Mouse (Mus musculus): ENCODE data around the gene Nptxr. TPM values are rescaled to one million over a fixed set of nuclear protein-coding genes. Genes with fewer than 3 reads are reported as not detected.
A peak's percentile ranks its signal among the peaks of the same experiment; 100 is the strongest.

Nptxr gene
- polyA plus RNA-seq, 1 experiment, result 8.0 TPM

- Histone ChIP-seq H3K36me3 (ENCODE audit: control insufficient read depth, insufficient read depth, low read length, poor library complexity, severe bottlenecking) (no peaks in the 10 kb centered on the region; the same call in 1 of the 2 replicates), H3K4me1 (ENCODE audit: control insufficient read depth, insufficient read depth, low read length) (no peaks in the 10 kb centered on the region), H3K27ac (ENCODE audit: insufficient read depth, low read length) (no peak overlapping the region), H3K9ac (ENCODE audit: low read depth, poor library complexity, severe bottlenecking) (peak overlapping the region; percentile 2), H3K27me3 (ENCODE audit: control insufficient read depth, insufficient read depth, low read length, poor library complexity, severe bottlenecking) (no peaks in the 10 kb centered on the region), H3K4me3 (ENCODE audit: low read depth, low read length) (no peak overlapping the region), H3K9me3 (replicated peaks; ENCODE audit: control insufficient read depth, insufficient read depth, low read length, poor library complexity, severe bottlenecking) (no peaks in the 10 kb centered on the region)
- no peak for TF ChIP-seq POLR2A (IDR thresholded peaks at IDR 0.05; ENCODE audit: insufficient read depth, low read length)
- TF ChIP-seq EP300 (IDR thresholded peaks at IDR 0.05; ENCODE audit: insufficient read depth, low read depth, low read length), result no peak
- no peak for TF ChIP-seq CTCF (IDR thresholded peaks at IDR 0.05; ENCODE audit: low read depth, low read length)
Observed at GRCm38 (mm10) chr15:79834881-79835260, 30.3 kb upstream of the Nptxr start.

DNA sequence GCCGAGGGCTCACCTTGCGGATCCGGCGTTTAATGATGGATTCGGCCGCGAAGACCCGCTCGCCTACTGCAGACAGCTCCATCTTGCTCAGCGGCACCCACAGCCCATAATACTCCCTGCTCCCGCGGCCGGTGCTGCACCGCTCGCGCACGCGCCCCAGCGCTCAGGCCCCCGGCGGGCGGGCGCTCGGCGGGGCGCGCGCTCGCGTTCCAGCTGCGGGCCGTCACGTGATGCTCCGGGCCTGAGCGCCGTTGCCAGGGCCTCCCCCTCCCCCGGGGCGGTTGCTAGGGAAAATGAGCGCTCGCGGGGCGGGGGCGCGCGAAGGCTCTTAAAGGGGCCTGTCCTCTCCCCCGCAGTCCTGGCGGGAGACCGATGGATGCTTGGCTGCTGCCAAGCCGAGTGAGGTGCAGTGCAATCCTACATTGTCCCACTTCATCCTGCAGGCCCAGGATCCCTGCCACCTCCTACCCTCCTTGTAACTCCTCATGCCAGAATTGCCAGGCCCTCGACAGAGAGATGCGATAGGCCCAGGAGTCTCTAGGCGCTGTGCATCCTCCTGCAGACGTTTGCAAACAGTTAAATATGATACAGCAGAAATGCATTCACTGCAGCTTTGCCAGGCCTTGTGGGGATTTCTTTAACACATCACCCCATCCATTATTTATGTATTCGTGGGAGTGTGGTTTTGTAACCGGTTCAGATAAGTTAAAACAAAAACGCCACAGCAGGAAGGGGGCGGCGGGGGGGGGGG is 29.7 kb upstream of the Nptxr start, which contains the start of the genes Npcd and Cbx6:
TSS of gene Npcd (minus strand) at position 108 of the 751 bp plus-strand sequence.
TSS of gene Cbx6 (minus strand) at position 559 of the 751 bp plus-strand sequence.
- Histone ChIP-seq H3K36me3 (ENCODE audit: control insufficient read depth, insufficient read depth, low read length, poor library complexity, severe bottlenecking) (no peaks in the 10 kb centered on the region; the same call in 1 of the 2 replicates), H3K4me1 (ENCODE audit: control insufficient read depth, insufficient read depth, low read length) (no peaks in the 10 kb centered on the region), H3K9ac (ENCODE audit: low read depth, poor library complexity, severe bottlenecking) (peak within 1 kb of the TSS; percentile 84), H3K4me3 (ENCODE audit: low read depth, low read length) (peak within 1 kb of the TSS; percentile 96), H3K27me3 (ENCODE audit: control insufficient read depth, insufficient read depth, low read length, poor library complexity, severe bottlenecking) (no peaks in the 10 kb centered on the region), H3K27ac (ENCODE audit: insufficient read depth, low read length) (no peak within 1 kb of the TSS), H3K9me3 (replicated peaks; ENCODE audit: control insufficient read depth, insufficient read depth, low read length, poor library complexity, severe bottlenecking) (no peaks in the 10 kb centered on the region)
- no peak for TF ChIP-seq POLR2A (IDR thresholded peaks at IDR 0.05; ENCODE audit: insufficient read depth, low read length)
- TF ChIP-seq EP300 (IDR thresholded peaks at IDR 0.05; ENCODE audit: insufficient read depth, low read depth, low read length), result 0 out of 2 replicates have a peak, but pooled peaks have one; percentile 5

DNA sequence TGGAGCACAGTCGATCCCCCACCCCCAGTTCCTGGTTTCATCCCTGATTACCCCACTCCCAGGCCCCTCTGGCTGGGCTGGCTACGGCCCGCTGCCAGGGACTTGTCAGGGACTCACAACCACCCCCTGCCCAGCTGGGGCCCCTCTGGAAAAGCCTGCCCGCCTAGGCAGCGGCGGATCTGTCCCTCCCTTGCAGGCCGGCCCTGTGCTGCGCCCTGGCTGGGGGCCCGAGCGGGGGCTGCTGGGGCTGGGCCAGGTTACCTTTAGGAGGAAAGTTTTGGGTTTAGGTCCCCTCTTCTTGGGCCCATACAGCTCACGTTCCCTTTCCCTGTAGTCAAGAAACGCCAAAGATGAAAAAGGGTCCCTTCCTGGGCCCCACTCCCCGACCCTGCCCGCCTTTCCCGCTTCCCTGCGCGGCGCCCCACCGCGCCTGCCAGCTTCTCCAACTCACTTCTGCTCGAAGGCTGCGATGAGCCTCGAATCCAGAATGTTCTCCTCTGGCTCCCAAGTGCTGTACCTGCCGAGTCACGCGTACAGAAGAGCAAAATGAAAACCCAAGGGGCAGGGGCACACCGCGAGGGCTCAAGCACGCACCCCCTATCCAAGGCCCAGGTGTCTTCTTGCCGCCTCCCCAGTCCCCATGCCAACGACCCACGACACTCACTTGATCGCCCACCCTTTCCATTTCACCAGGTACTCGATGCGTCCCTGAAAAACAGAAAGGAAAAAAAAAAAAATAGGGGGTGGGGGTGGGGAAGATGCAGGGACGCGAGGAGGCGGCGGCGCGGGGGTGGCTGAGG is 28.9 kb upstream of the Nptxr start:
- Histone ChIP-seq H3K9me3 (replicated peaks; ENCODE audit: control insufficient read depth, insufficient read depth, low read length, poor library complexity, severe bottlenecking) (no peaks in the 10 kb centered on the region), H3K4me1 (ENCODE audit: control insufficient read depth, insufficient read depth, low read length) (no peaks in the 10 kb centered on the region), H3K27ac (ENCODE audit: insufficient read depth, low read length) (no peak overlapping the region), H3K9ac (ENCODE audit: low read depth, poor library complexity, severe bottlenecking) (peak overlapping the region; percentile 84), H3K36me3 (ENCODE audit: control insufficient read depth, insufficient read depth, low read length, poor library complexity, severe bottlenecking) (no peaks in the 10 kb centered on the region; the same call in 1 of the 2 replicates), H3K27me3 (ENCODE audit: control insufficient read depth, insufficient read depth, low read length, poor library complexity, severe bottlenecking) (no peaks in the 10 kb centered on the region), H3K4me3 (ENCODE audit: low read depth, low read length) (peak overlapping the region; percentile 96)
- no peak for TF ChIP-seq EP300 (IDR thresholded peaks at IDR 0.05; ENCODE audit: insufficient read depth, low read depth, low read length)
- TF ChIP-seq POLR2A (IDR thresholded peaks at IDR 0.05; ENCODE audit: insufficient read depth, low read length), result no peak
- no peak for TF ChIP-seq CTCF (IDR thresholded peaks at IDR 0.05; ENCODE audit: low read depth, low read length)

DNA sequence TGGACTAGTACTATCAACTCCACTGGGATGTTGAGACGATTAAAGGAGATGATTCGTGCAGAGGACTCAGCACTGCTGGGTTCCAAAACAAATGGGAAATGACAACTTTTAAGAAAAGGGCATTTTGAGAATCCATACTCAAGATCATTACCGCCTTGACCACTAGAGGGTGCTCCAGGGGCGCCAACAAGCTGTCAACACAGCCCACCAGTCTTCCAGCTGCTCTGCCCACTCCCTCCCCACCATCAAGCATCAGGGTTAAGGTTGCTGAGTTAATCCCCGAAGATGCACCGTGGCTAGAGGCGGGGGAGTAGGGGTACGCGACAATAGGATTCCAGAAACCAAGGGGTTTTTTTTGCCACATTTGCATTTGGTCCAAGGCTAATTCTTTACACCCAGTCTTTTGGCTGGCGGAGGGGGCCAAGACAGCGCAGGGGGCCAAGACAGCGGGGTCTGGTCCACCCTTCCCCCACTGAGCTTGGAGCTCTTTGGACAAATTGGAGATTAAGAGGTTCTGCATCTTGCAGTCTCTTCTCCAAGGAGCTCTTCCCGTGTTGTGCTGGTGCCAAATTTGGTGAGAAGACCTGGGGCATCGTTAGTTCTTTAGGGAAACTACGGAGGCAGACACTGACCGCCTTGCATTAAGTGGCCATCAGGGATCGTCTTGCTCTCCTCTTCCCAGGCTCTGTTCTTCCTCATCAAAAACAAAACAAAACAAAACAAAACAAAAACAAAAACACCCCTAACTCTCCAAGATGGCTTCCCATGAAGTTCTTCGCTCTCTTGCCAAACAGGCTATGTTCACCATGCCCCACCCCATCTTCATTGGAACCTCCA is 27.7 kb upstream of the Nptxr start:
- H3K9ac ChIP-seq (ENCODE audit: low read depth, poor library complexity, severe bottlenecking), result 0 out of 2 replicates have a peak overlapping the region, but pooled peaks have one; percentile 84
- no peak for TF ChIP-seq EP300 (IDR thresholded peaks at IDR 0.05; ENCODE audit: insufficient read depth, low read depth, low read length)
- peak; percentile 87 for TF ChIP-seq CTCF (IDR thresholded peaks at IDR 0.05; ENCODE audit: low read depth, low read length)
- H3K27ac ChIP-seq (ENCODE audit: insufficient read depth, low read length), result no peak overlapping the region
- no peak overlapping the region; the same call in 1 of the 2 replicates for H3K4me3 ChIP-seq (ENCODE audit: low read depth, low read length)
- no peaks in the 10 kb centered on the region for H3K4me1 ChIP-seq (ENCODE audit: control insufficient read depth, insufficient read depth, low read length)
- H3K27me3 ChIP-seq (ENCODE audit: control insufficient read depth, insufficient read depth, low read length, poor library complexity, severe bottlenecking), result no peaks in the 10 kb centered on the region
- no peaks in the 10 kb centered on the region for H3K9me3 ChIP-seq (replicated peaks; ENCODE audit: control insufficient read depth, insufficient read depth, low read length, poor library complexity, severe bottlenecking)
- peaks cover 3% of the 10 kb centered on the region; the same call in 1 of the 2 replicates for H3K36me3 ChIP-seq (ENCODE audit: control insufficient read depth, insufficient read depth, low read length, poor library complexity, severe bottlenecking)

DNA sequence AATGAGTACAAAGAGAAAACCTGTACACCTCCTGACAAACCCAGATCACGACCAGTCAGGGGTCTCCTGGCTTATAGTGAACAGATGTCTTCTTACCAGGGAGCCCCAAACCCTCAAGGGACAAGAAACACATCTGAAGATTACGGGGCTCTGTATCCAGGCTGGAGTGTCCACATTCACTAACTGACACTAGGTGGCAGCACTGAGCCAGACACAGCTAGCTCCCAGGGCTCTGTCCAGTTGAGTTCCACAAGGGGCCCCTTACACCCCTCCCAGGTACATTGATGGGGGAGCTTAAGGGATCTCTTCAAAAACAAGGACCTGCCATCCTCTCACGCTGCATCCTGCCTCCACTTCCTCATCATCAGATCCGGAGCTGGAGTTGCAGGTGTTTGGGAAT is 25.8 kb upstream of the Nptxr start:
- Histone ChIP-seq H3K27ac (ENCODE audit: insufficient read depth, low read length) (no peak overlapping the region), H3K36me3 (ENCODE audit: control insufficient read depth, insufficient read depth, low read length, poor library complexity, severe bottlenecking) (peaks cover 3% of the 10 kb centered on the region; the same call in 1 of the 2 replicates), H3K4me1 (ENCODE audit: control insufficient read depth, insufficient read depth, low read length) (peaks cover 3% of the 10 kb centered on the region), H3K9ac (ENCODE audit: low read depth, poor library complexity, severe bottlenecking) (no peak overlapping the region), H3K4me3 (ENCODE audit: low read depth, low read length) (no peak overlapping the region), H3K9me3 (replicated peaks; ENCODE audit: control insufficient read depth, insufficient read depth, low read length, poor library complexity, severe bottlenecking) (no peaks in the 10 kb centered on the region), H3K27me3 (ENCODE audit: control insufficient read depth, insufficient read depth, low read length, poor library complexity, severe bottlenecking) (no peaks in the 10 kb centered on the region)
- TF ChIP-seq POLR2A (IDR thresholded peaks at IDR 0.05; ENCODE audit: insufficient read depth, low read length) (no peak), EP300 (IDR thresholded peaks at IDR 0.05; ENCODE audit: insufficient read depth, low read depth, low read length) (no peak), CTCF (IDR thresholded peaks at IDR 0.05; ENCODE audit: low read depth, low read length) (peak; percentile 93)
